Mouse (Mus musculus) left cerebral cortex, adult 11 months (tissue): ENCODE data around the gene Grip1.
"Not testable (repeated sequence)": the region's sequence is repeated elsewhere in the genome, so short reads cannot be mapped to it uniquely, and the experiment has no call there.

Source experiments
- DNase-seq: peaks from one replicate; pipeline ENCODE4 v3.0.0; 2022; ENCODE audit warnings: low spot score

Grip1 gene

DNA sequence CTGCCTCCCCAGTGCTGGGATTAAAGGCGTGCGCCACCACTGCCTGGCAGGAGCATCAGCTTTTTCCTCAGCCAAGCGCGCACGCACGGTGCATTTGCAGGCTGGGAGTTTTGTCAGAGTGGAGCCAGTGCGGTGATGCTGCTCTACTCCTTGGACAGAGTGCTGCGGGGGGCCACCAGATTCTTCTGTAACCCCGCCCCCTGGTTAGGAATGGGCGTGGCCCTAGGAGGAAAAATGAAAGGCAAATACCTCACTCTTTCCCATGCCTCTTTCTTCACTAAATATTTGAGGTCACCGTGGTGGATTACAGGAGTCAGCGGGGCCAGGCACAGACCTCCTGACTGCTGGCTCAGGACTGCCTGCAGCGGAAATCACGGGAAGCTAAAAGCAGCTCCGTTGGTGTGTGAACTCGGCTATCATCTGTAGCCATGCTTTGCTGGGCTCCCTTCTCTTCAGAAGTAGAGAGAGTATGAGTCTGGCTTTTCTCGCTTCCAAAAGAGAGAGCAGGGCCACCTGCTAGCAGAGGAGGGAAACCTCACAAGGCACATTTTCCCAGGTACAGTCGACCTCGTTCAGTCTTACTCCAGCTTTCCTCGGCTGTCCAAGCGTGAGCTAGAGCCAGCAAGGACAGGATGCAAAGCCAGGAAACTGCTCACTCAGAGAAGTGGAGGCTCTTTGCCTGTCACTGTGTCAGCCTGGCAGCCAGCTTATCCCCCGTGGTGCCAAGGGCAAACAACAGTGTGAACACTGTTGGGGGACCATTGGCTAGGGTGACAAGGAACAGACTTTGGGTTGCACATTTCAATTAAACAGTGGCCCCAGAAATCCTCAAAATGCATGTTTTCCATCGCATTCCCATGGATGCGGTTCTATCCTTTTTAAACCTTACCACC, 607.9 kb downstream of the Grip1 start:
- no peak for DNase-seq

DNA sequence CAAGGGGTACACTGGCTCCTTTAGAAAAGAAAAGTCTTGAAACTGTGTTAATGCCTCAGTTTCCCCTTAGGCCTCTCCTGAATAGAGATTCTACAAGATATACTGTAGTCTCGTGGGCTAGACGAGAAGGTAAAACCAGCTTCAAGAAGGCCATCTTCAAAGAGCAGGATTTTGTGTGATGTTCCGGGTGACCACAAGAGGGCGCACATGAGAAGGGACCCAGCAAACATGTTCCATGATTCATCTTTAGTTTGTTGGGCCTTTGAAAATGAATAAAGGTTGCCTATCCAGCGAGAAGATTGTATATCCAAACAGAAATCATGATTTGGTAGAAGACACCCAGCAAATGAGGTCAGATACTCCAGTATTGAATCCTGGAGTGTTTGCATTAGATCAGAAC, 610.8 kb downstream of the Grip1 start:
- DNase-seq, result peak; percentile 14

DNA sequence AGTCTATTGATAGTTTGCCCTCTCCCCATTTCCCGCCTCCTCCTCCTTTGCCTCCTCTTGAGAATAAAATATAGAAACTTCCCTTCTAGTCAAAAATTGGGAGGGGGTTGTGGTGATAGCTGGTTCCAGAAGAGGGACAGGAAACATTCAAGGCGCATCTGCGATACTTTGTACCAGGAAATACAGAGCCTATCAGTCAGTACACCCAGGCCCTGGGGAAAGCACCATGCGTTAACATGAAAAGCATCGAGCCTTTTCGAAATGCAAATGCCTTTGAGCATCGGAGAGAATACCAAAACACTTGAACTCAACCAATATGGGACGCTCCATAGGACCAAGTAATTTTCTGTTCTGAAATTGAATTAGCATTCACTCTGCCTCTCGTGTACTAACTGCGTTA, 612.7 kb downstream of the Grip1 start:
- DNase-seq, result no peak

DNA sequence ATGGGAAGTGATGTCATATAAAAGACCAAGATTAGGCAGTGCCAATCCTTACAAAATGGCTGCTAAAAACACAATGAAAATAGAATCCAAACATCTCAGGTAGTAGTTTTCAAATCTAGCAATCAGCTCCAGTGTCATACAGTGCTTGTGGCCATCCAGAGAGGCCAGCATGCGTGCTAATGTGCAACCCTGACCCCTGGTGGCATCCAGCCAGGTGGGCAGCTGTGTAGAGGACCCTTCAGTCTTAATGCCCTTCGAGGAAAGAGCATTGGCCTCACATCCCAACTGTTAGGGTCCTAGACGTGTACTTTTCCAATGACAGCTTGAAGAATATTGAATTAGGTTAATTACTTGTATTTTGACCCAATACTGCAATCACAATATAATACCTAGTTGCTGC, 624.2 kb downstream of the Grip1 start:
- no peak for DNase-seq

DNA sequence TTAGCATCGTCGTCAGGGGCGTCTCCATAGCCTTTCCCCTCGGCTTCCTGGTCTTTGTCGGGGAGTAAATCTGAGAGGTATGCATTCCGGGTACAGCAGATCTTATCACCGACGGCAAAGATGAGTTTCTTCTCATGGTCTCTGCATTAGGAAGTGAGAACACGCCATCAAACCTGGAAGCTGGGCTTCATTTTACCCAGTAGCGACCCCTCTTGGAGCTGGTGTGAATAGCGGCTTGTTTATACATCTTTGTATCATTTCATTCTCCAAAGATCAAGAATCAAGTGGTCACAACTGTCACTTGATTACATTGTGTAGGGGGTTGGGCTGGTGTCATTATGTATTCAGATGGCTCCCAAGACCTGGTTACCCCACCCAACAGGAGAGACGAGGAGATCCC, 638.9 kb downstream of the Grip1 start:
- DNase-seq, result no peak

DNA sequence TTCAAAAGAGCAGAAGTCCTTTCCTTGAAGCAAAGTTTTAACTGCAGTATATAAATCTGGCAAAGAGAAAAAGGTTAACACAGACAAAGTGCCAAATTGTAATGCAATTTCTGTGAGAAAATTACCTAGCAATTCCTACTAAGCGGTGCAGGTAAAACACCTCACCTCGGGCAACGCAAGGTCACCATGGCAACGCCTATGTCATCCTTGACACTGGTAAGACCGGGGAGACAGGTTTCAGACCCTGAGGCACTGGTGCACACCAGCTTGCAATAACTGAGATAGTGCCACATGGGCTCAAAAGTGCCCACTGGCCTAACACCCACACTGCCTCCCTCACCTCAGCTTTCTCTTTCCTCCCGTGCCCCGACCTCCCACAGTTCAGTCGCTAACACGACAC, 641.5 kb downstream of the Grip1 start:
- no peak for DNase-seq

DNA sequence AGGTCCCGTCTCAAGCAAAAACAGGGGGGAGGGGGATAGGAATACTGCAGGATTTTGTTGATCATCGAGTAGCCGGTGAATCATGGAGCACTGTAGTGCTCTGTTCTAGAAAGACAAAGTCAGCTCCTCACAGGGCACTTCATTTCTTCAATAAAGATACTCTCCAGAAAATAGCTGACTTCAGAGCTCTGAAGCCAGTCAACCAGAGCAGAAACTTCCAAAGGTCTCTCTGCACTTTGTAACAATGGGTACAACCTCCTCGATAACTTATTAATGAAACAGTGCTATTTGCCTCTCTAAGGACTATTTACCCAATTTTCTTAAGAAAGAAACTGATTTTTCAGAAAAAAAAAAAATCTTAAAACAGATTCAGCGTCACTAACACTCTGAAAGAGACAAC, 642.1 kb downstream of the Grip1 start:
- DNase-seq, result no peak

DNA sequence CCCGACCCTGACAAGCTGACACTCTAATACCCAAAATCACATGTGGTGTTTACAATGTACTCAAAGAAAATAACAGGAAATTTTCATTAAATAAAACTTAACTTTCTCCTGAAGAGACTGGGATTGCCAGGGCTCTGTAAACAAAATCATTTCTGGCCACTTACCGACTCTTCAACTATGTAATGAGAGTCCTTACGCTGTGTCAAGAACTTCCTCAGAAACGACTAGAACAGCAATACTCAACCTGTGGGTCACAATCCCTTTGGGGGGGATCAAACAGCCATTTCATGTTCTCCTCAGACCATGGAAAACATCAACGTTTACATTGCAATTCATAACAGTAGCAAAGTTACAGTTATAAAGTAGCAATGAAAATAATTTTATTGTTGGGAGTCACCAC, 643.9 kb downstream of the Grip1 start:
- DNase-seq, result no peak

DNA sequence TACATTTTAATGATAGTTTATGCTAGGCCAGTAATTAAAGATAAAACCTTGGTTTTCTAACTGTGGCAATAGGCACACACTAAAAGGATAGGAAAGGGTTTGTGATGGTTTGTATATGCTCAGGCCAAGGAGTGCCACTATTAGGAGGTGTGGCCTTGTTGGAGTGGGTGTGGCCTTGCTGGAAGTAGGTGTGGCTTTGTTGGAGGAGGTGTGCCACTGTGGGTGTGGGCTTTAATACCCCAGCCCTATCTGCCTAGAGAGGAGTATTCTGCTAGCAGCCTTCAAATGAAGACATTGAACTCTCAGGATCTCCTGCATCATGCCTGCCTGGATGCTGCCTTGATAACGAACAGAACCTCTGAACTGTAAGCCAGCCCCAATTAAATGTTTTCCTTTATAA, 647.2 kb downstream of the Grip1 start:
- DNase-seq, result no peak

DNA sequence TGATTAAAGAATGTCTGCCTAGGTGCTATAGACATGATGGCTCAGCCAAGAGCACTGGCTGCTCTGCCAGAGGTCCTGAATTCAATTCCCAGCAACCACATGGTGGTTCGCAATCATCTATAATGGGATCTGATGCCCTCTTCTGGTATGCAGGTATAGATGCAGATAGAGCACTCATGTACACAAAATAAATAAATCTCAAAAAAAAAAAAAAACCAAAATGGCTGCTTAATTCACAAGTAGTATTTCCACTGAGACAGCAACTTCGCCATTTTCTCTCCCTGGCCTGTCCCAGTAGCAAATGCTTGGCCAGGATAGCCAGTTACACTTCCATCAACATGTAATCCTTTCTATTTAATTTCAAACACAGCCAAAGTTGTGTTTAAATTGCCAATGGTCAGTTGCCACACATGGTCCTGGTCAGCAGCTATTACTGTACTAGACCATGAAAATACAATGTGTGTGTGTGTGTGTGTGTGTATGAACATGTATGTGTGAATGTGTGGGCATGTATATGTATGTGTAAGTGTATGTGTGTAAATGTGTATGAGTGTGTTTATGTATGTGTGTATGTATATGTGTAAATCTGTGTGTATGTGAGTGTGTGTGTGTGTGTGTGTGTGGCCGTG, 658.2 kb downstream of the Grip1 start:
- DNase-seq, result no peak

DNA sequence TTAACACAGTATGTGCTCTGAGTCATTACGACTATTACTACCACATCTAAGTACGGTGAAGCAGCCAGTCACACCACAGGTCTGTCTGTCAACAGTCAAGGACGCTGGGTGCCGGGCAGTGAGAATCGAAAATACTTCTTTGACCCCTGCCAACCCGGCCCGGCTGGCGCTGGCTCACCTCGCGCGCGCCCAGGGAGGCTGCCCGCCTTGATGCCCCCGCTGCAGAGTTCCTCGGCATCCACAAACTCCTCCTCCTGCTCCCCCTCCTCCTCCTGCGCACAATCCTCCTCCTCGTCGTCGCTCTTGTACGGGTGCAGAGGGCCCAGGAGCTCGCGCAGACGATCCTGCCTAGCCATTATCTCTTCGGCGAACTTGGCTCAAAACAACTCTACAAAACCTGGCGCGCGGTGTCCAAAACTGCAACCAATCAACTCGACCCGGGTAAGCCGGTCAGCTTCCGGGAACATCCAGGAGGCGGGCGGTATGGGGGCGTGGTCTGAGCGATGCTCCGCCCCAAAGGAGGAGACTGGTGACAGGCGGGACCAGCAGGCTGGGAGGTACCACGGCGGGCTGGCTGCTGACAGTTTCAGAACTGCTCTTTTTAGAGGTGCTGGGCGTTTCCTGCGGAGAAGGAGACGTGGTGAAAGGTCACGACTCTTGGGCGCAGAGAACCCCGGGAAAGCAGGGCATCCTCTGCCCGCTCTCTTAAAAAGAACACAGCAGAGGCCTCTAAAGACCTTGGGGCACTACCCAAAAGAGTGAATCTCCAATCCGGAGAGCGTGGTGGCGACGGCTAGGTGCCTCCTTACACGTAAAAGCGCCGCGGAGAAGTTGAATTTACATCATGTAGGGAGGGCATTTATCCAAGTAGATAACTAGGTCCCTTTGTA, 659.1 kb downstream of the Grip1 start, which contains the start of gene Helb:
Helb (minus strand) TSS at position 481 of the 890 bp plus-strand sequence.
- peak; percentile 91 for DNase-seq

DNA sequence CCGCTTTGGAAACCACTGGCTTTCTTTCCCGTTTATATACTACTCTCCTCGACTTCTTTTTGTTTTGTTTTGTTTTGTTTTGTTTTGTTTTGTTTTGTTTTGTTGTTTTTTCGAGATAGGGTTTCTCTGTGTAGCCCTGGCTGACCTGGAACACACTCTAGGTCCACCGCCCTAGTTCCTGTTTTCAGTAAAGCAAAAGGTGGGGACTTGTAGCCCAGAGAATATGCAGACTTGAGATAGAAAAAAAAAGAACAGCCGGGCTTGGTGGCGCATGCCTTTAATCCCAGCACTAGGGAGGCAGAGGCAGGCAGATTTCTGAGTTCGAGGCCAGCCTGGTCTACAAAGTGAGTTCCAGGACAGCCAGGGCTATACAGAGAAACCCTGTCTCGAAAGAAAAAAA, 659.9 kb downstream of the Grip1 start:
- not testable (repeated sequence) for DNase-seq

DNA sequence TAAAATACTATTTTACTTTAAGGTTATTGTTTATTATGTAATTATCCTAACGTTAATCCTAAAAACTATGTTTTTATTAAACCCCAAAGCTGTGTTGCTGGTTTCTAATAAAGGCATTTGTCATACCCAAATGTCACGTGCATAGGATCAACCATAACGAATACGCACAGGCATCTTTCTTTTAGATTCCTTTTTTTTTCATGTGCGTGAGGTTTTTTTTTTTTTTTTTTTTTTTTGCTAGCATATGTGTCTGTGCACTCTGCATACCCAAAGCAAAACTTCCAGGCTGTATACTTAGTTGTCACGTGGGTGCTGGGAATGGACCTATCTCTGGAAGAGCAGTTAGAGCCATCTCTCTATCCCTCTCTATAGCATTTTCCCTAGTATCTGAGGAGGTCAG, 660.4 kb downstream of the Grip1 start:
- DNase-seq, result no peak

DNA sequence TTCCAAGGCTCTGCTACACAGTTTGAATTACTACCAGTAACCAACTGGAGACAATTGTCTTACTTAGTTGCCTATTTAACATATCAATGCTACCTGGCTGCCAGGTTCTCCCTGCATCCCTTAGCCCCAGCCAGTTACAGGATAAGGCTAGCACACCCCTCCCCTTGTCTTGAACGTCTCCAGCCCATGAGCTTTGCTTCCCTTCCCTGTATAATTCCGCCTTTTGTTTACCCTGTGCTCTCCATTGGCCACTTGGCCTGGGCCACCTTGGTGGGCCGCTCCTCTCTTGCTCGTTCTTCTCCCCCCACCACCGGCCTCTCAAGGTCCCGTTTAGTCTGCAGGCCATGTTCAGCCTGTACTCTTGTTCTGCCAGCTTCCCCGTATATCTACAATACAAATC, 660.9 kb downstream of the Grip1 start:
- DNase-seq, result no peak

DNA sequence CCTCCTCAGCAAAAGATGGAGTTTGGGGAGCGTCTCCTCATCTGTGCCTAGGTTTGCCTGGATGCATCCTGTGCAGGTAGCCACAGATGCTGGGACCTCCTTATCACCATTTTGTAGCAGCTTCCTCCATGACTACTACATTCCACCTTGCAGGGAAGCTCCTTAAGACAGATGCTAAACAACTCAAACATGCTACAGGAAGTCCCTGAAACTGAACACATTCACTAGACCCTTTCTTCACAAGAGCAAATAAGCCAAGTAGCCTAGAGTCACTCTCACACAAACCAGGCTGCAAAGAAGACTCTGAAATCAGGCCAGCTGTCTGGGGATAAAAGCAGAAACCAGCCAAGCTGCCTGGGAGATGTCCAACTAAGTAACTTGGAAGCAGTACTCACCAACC, 661.6 kb downstream of the Grip1 start:
- DNase-seq, result no peak

DNA sequence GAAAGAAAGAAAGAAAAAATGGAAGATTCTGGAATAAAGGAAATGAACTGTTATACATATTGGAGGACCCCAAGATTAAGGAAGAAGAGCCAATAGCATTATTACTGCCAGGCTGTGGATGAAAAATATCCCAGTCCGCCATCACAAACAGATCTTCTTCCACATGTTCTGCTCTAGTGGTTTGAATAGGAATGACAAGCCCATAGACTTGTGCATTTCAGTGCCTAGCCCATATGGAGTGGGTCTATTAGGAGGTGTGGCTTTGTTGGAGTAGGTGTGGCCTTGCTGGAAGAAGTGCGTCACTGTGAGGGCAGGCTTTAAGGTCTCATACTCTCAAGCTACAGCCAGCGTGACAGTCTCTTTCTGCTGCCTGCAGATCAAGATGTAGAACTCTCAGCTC, 670.1 kb downstream of the Grip1 start:
- no peak for DNase-seq

DNA sequence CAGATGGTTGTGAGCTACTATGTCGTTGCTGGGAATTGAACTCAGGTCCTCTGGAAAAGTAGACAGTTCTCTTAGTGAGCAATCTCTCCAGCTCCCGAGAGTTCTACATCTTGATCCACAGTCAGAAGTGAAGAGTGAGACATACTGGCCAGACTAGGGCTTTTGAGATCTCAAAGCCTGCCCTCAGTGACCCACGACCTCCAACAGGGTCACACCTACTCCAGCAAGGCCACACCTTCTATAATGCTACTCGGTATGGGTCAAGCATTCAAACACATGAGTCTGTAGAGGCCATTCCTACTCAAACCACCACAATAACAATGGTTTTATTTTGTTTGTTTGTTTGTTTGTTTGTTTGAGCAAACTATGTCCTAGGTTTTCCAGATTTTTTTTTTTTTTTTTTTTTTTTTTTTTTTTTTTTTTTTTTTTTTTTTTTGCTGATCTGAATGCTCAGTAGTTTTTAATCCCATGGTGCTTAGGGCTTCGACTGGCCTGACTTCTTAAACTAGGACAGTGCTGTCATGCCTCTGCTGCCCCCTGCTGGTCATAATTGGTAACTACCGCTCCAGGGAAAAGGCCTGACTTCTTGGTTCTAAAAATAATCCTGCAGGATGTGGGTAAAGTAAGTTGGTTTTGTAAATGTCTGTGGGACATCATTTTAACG, 671.3 kb downstream of the Grip1 start:
- DNase-seq, result peak; percentile 71

DNA sequence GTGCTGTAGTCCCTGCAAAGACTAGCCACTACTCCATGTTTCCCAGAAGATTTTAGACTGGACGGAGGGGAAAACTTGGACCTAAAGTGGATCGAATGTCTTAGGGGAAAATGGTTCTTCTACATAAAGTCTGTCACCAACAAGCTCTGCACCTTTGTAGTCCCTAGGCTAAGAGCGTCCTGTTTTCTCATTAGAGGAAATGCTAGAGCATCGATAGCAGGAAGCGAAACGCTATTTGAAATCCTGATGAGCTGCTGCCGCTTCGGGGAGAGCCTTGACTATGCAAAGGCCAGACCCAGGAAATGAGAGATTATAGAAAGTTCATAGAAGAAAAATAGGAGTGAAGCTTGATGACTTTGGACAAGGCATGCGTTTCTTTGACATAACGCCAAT, 671.8 kb downstream of the Grip1 start:
- DNase-seq, result no peak

DNA sequence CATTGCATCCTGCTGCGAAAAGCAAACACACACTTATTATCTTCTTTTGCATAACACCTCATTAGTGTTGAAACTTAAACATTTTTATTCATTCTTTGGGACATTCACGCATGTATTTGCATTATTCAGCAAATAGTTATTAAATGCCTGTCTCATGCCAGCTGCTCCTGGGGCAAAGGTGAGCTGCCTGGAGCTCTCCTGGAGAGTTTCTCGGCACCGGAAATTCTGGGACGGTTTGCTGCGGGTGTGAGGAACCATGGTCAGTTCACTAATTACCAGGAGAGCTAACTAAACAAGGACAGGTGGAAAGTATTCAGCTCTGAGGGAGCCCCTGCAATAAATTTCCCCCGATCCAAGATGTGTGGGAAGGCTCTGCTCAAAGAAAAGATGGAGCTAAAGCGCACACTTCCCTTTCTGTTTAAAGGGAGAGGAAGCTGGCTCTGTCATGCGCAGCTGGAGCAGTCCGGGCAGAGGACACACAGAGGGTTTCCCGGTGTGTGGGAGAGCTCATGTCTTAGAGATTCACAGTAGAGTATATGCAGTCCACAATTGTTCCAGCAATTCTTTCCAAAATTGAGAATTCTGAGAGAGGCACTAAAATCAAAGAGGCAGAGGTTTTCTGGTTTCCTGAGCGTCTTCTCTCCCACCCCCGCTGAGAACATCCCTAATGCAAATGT, 675.1 kb downstream of the Grip1 start:
- DNase-seq, result no peak

DNA sequence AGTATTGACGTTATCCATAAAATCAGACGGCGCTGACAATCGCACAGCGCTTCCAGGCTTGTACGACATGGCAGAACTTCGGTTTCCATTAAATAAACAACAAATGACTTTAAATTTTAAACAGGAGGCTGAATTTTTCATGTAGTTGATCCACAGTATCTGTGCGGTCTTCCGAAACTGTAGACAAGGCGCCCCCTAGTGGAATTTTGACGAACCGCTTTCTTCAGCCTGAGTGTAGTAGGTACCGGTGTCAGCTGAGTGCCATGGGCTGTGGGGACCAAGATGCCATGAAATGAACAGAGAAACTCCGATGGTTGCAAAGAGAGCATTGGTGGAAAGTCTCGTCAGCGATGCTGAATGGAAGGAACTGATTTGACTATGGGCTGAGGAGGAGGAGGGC, 677.0 kb downstream of the Grip1 start:
- peak; percentile 34 for DNase-seq

DNA sequence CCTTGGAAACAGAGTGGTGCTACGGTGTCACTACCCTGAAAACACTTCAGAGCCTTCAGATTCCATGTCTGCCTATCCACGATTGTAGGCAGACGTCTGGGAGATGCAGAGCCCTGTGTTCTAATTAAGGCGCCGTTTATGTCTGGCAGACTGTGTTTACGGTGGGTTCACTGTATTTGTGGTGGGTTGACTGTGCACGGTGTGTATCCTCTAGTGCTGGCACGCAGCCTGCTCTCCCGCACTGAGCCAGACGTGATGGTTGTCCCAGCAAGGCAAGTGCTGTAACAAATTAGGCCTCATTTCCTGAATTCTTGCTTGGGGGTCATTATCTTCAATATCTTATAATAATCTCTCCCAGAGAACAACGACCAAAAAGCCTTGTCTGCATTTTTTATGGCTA, 680.1 kb downstream of the Grip1 start:
- no peak for DNase-seq
